ENCODE assay signal across 21 mouse cellular contexts in the genomic region with DNA sequence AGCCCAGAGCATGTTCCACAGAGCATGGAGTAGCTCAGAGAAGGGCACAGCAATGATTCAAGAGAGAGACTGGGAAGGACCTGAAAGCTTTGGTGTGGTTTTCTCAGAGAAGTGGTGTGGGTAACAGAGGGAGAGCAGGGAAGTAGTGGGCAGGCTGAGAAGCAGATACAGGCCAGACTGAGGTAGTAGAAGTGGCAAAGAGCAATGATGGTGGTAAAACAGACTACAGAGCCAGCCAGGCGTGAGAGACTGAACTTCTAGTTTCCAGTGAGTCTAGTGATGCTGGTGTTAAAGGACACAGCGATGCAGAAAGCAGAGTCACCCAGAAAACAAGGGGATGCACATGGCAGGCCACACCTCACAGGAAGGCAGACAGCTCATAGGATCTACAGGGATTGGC. TPM values are rescaled to one million over a fixed set of nuclear protein-coding genes. Genes with fewer than 3 reads are reported as not detected.
DNase-seq lines count a peak whose midpoint lies in the region; ATAC-seq lines count a peak whose summit lies in the region.
"Had no signal": no experiment of that assay in that cellular context is flagged by ENCODE, and none has a peak within 500 bp of the region (broad histone marks: within the 10 kb centered on the region; RNA-seq: fewer than 3 reads in every experiment).

No protein-coding gene starts in this region.

- ATAC-seq in cerebellum, adult (ENCODE audit: insufficient number of reproducible peaks, low FRiP score, low TSS enrichment), result peak; percentile 27; the same call in 1 of the 2 replicates
- peak; percentile 50; the same call in 1 of the 2 replicates for ATAC-seq in common myeloid progenitor, adult 5-6 weeks (replicated peaks; ENCODE audit: low read depth, poor library complexity, severe bottlenecking)
- ATAC-seq: activated CD4-positive, CD25-positive, alpha-beta regulatory T cell, adult 4 months; CD4-positive, CD25-positive, alpha-beta regulatory T cell, adult 4 months; midbrain, embryonic 15.5 days had no signal

- DNase-seq in cerebellum, adult 9-10 months, result no peak
- DNase-seq in A20 (ENCODE audit: low read depth, low spot score), result peak; percentile 25
- DNase-seq in spleen, postnatal 36 days (ENCODE audit: low spot score in 2 of 2), result peak; percentile 67 to 68
- no peak for DNase-seq in ovary, postnatal 14 days (ENCODE audit: low spot score)
- no peak for DNase-seq in ovary, adult 18-20 months (ENCODE audit: low spot score)
- DNase-seq: adrenal gland, adult 2 months; adrenal gland, postnatal 36 days; cerebellum, adult 8-10 months; cerebellum, postnatal 36 days; gastrocnemius, postnatal 36 days; heart, adult 2 months; heart, postnatal 10 days; kidney, adult 11 months; kidney, postnatal 36 days; retina, postnatal 1 day; right cerebral cortex, postnatal 25 days had no signal

RNA-seq across cellular contexts. Expression of gene Carmil1, which starts 49.4 kb away (rescaled TPM):
- 2.6 and 2.7 TPM in 2 replicates for total RNA-seq in common myeloid progenitor, adult 5-6 weeks (2017)

Comparison
In these comparisons a context has a peak if more than half of its experiments do, and no peak if none do; other contexts are left out.
1. DNase-seq: peak in A20 (single experiment) and spleen, postnatal 36 days (2 of 2); none in cerebellum, adult 9-10 months (single experiment), ovary, postnatal 14 days (single experiment) and ovary, adult 18-20 months (single experiment).